Mouse (Mus musculus) ES-E14 (cell line): ENCODE data around the gene Iqce. TPM values are rescaled to one million over a fixed set of nuclear protein-coding genes. Genes with fewer than 3 reads are reported as not detected.

Experiments used
- DNase-seq: peaks from one replicate; pipeline ENCODE4 v3.0.0-alpha.2; 2013; ENCODE audit warnings: low read depth, low spot score
- H3K27ac ChIP-seq: 2 replicates; pipeline ENCODE4 v1.5.1; 2012; ENCODE audit warnings: low read depth, mild to moderate bottlenecking, low read length, moderate library complexity, mixed read lengths; ENCODE audit not compliant: poor library complexity, insufficient read depth, severe bottlenecking
- H3K36me3 ChIP-seq: 2 replicates; pipeline ENCODE4 v1.6.1; 2012; ENCODE audit warnings: mild to moderate bottlenecking, low read length, moderate library complexity, mixed read lengths; ENCODE audit not compliant: control insufficient read depth, poor library complexity, insufficient read depth, severe bottlenecking
- H3K4me1 ChIP-seq, 2 experiments: fragments of 150-350 bp in 1 of 2; sonication (generic) in 1 of 2; 2 replicates each; pipeline ENCODE4 v1.6.1; 2012; ENCODE audit warnings: low read length in 2 of 2, mild to moderate bottlenecking in 1 of 2, mixed read lengths in 1 of 2; ENCODE audit not compliant: control insufficient read depth in 2 of 2, insufficient read depth in 2 of 2, poor library complexity in 1 of 2
- H3K4me3 ChIP-seq, 2 experiments: fragments of 150-350 bp in 1 of 2; sonication (generic) in 1 of 2; 2 replicates each; pipeline ENCODE4 v1.5.1; 2012; ENCODE audit warnings: low read length in 2 of 2, low read depth in 1 of 2, mild to moderate bottlenecking in 1 of 2, mixed read lengths in 1 of 2; ENCODE audit not compliant: insufficient read depth in 1 of 2, poor library complexity in 1 of 2, severe bottlenecking in 1 of 2
- H3K9ac ChIP-seq: 2 replicates; pipeline ENCODE4 v1.6.1; 2012; ENCODE audit warnings: low read depth, mild to moderate bottlenecking, low read length, mixed read lengths; ENCODE audit not compliant: poor library complexity, insufficient read depth, severe bottlenecking
- H3K9me3 ChIP-seq: fragments of 150-350 bp; sonication (generic); 2 replicates; pipeline ENCODE4 v1.6.1; 2012; ENCODE audit warnings: low read depth, mild to moderate bottlenecking, low read length; ENCODE audit not compliant: control insufficient read depth, insufficient read depth
- CHD2 ChIP-seq: IDR thresholded peaks from 2 replicates; pipeline ENCODE4 v1.6.1; 2014; ENCODE audit warnings: mild to moderate bottlenecking, low read depth, low read length, inconsistent platforms
- HCFC1 ChIP-seq: IDR thresholded peaks from 2 replicates; pipeline ENCODE4 v1.6.1; 2012; ENCODE audit warnings: low read length, inconsistent platforms, borderline replicate concordance; ENCODE audit not compliant: insufficient read depth
- MAFK ChIP-seq: IDR thresholded peaks from 2 replicates; pipeline ENCODE4 v1.6.1; 2014; ENCODE audit warnings: mild to moderate bottlenecking, low read depth, low read length, inconsistent platforms; ENCODE audit not compliant: insufficient read depth
- ZC3H11A ChIP-seq: IDR thresholded peaks from 2 replicates; pipeline ENCODE4 v1.6.1; 2012; ENCODE audit warnings: low read depth, mild to moderate bottlenecking, inconsistent platforms, low read length, borderline replicate concordance
- ZNF384 ChIP-seq: IDR thresholded peaks from 2 replicates; pipeline ENCODE4 v1.6.1; 2012; ENCODE audit warnings: low read depth, low read length, inconsistent platforms
- in situ Hi-C, 2 experiments: fragments of 600-800 bp; cut with MboI; formaldehyde crosslinking; loops; one replicate each; pipeline ENCODE4 v1.15.1; 2025; ENCODE audit warnings: low sequenced_read_pairs in 2 of 2, inconsistent platforms in 1 of 2; ENCODE audit not compliant: unreplicated experiment in 2 of 2
- total RNA-seq: library from RNA; depleted of rRNA; stranded (reverse); fragments of 300-350 nt; gene quantifications from 2 replicates; pipeline ENCODE4 v1.2.3, GENCODE M21; 2012

Gene Iqce
- total RNA-seq, 1 experiment: 9.9 TPM

- peak within 1 kb of the TSS; percentile 81 to 86 for H3K4me3 ChIP-seq
- H3K27ac ChIP-seq: peak within 1 kb of the TSS; percentile 96
- no peak for TF ChIP-seq CHD2
- peak; percentile 95 for TF ChIP-seq ZNF384
- 0 out of 2 replicates have a peak, but pooled peaks have one; percentile 25 for TF ChIP-seq ZC3H11A
- peaks cover 4% of the 10 kb centered on the region; the same call in 1 of the 2 replicates for H3K36me3 ChIP-seq
- in situ Hi-C loops: no loop called here
- peaks cover 0 to 8% of the 10 kb centered on the region in 2 experiments; a peak in 3 of 4 replicates for H3K4me1 ChIP-seq
- H3K9ac ChIP-seq: peak within 1 kb of the TSS; percentile 95
- peak; percentile 100 for DNase-seq
- H3K9me3 ChIP-seq: no peaks in the 10 kb centered on the region
These were observed 2.4 kb upstream of the Iqce start, which contains the start of gene Brat1 for GRCm38 (mm10) chr5:140704378-140705251. Gene Brat1 (plus strand): TSS chr5:140705011.

GRCm38 (mm10) chr5:140703480-140704377, 1.6 kb upstream of the Iqce start:
- peak overlapping the region; percentile 88 for H3K9ac ChIP-seq
- peak overlapping the region; percentile 74 to 79 for H3K4me3 ChIP-seq
- H3K4me1 ChIP-seq: peaks cover 0 to 11% of the 10 kb centered on the region in 2 experiments; a peak in 3 of 4 replicates
- TF ChIP-seq MAFK (no peak), ZC3H11A (no peak), CHD2 (no peak), ZNF384 (no peak), HCFC1 (no peak)
- H3K27ac ChIP-seq: peak overlapping the region; percentile 96
- peak; percentile 30 for DNase-seq
- H3K9me3 ChIP-seq: no peaks in the 10 kb centered on the region
- peaks cover 4% of the 10 kb centered on the region; the same call in 1 of the 2 replicates for H3K36me3 ChIP-seq
- in situ Hi-C loops: no loop called here

GRCm38 (mm10) chr5:140702618-140703175, 519 bp upstream of the Iqce start:
- Histone ChIP-seq H3K4me3 (peak overlapping the region; percentile 72 to 74), H3K9me3 (no peaks in the 10 kb centered on the region), H3K9ac (peak overlapping the region; percentile 79), H3K27ac (peak overlapping the region; percentile 48; the same call in 1 of the 2 replicates), H3K36me3 (peaks cover 2% of the 10 kb centered on the region; the same call in 1 of the 2 replicates), H3K4me1 (peaks cover 0 to 11% of the 10 kb centered on the region in 2 experiments; a peak in 3 of 4 replicates)
- TF ChIP-seq CHD2: no peak
- no peak for TF ChIP-seq HCFC1
- TF ChIP-seq ZC3H11A: no peak
- no peak for TF ChIP-seq MAFK
- TF ChIP-seq ZNF384: no peak
- in situ Hi-C loops: no loop called here
- DNase-seq: no peak

- H3K4me1 ChIP-seq: peaks cover 0 to 11% of the 10 kb centered on the region in 2 experiments; a peak in 3 of 4 replicates
- peaks cover 2% of the 10 kb centered on the region; the same call in 1 of the 2 replicates for H3K36me3 ChIP-seq
- TF ChIP-seq CHD2 (no peak), ZNF384 (no peak), ZC3H11A (no peak), MAFK (no peak), HCFC1 (no peak)
These were observed 517 bp downstream of the Iqce start for GRCm38 (mm10) chr5:140701661-140702060.

More at GRCm38 (mm10) chr5:140701661-140702060, 517 bp downstream of the Iqce start:
- Histone ChIP-seq H3K27ac (no peak overlapping the region), H3K9me3 (no peaks in the 10 kb centered on the region), H3K9ac (peak overlapping the region; percentile 79), H3K4me3 (peak overlapping the region; percentile 72 to 74)
- DNase-seq: peak; percentile 36
- in situ Hi-C loops: no loop called here
